Mouse (Mus musculus) frontal cortex, adult 2 months (tissue): Measurements from ENCODE around the gene Riok1. TPM values are rescaled to one million over a fixed set of nuclear protein-coding genes. Genes with fewer than 3 reads are reported as not detected.

Source experiments
- DNase-seq, 2 experiments: peaks; one replicate each; pipeline ENCODE4 v3.0.0; 2022; ENCODE audit warnings: low spot score in 1 of 2; ENCODE audit errors: extremely low spot score in 1 of 2
- polyA plus RNA-seq: library from polyadenylated mRNA; depleted of rRNA; stranded (reverse); fragments of >200 nt; gene quantifications from 2 replicates; pipeline ENCODE4 v1.2.3, GENCODE M21; 2012

The Riok1 gene
- polyA plus RNA-seq, 1 experiment, result 35.7 TPM

DNA sequence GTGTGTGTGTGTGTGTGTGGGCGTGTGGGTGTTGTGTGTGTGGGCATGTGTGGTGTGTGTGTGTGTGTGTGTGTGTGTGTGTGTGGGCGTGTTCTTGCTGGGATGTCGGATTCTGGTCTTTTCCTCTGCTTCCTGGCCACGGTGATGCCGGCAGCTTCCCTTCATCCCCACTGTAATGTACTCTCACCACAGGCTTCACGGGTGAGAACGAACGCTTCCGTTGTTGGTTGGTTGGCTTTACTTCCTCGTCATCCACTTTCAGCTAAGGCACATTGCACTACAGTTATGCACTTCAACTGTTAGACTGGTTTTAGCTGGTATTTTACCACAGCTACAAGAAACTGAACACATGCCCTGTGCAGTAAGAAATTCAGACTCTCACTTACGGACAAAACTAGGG, 25.9 kb downstream of the Riok1 start:
- no peak for DNase-seq

DNA sequence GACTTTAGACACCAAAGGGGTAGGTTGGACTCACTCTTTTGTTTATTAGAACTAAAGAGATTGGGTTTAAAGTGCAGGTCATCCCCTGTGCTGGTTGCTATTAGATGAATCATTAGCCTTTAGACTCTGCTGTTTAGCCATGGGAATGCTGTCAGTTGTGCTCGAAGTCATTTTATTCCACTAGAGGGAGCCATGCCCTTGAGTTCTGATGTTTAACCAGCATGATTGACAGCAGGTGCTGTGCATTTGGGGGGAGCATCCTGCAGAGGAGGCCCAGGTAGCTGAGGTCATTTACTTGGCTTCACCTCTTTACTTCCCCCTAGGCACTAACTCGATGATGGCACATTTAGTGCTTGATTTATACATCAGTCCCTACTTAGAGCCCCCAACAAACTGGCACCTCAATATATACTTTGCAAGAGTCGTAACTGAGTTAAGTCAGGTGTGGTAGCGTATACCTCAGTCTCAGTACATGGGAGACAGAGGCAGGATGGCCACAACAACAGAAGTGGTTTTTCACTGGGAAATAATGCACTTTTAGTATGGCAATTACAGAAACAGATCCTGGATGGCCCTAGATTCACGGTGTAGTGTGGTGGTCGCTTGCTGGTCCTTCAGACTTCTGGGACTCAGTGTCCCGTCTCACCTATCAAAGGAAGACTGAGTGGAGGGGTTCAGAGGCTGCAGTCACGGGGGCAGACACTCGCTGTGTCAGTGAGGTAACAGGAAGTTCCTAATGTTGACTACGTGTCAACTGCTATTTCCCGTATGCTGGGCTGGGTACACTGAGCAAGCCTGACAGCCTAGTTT, 28.3 kb downstream of the Riok1 start:
- peak; percentile 11 to 75 for DNase-seq

DNA sequence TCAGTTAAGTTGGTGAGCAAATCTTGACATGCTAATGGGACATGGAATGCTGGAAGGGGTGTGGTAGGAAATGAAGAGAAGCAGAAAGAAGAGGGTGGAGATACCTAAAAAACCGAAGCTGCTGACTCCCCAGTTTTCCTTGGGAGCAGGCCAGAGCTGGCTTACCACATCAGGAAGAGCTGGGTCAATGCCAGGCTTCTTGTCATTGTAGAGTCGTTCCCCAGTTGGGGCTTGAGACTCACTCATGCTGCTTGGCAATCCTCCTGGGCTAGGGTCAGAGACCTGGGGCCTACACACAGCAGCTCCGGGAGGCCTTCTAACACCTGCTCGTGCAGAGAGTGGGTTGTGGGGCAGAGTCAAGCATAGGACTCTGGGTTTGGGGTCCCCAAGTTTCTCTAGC, 34.1 kb downstream of the Riok1 start:
- DNase-seq, result peak in 1 of 2 experiments; percentile 8

DNA sequence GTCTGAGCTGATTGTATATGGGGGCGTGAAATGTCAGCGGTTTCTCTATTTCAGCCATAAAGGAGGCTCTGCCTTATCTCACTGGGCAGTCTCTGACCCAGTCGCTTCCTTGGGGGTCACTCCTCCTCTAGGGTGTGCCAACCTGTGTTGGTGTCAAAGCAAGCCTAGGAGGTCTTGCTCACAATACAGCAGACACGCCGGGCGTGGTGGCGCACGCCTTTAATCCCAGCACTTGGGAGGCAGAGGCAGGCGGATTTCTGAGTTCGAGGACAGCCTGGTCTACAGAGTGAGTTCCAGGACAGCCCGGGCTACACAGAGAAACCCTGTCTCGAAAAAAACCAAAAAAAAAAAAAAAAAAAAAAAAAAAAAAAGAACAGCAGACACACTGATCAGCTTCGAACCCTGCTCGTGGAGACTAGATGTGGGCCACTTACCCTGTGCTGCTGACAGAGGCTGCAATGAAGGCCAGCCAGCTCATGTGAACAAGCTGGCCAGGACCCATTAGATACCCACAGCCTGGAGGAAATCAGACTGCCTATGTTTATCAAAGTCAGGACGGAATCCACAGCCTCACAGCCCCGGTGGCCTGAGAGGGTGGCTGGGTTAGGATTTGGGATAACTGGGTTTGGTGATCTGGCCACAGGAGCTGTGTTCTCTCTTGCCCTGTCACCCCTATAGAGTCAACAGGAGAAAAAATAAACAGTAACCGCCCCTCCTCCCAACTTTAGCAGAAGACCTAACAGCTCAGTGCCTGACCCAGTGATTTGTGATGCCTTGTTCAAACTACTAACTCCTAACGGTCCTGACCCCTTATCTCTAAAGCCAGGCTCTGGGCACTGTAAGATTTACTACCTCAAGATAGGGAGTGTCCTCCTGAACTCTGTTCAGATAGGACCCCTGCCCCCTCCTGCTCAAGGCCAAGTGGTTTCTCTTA, 36.8 kb downstream of the Riok1 start:
- no peak for DNase-seq

GRCm38 (mm10) chr13:38074404-38074803, 37.6 kb downstream of the Riok1 start:
- no peak for DNase-seq

GRCm38 (mm10) chr13:38077113-38077512, 40.3 kb downstream of the Riok1 start:
- DNase-seq, result no peak

DNA sequence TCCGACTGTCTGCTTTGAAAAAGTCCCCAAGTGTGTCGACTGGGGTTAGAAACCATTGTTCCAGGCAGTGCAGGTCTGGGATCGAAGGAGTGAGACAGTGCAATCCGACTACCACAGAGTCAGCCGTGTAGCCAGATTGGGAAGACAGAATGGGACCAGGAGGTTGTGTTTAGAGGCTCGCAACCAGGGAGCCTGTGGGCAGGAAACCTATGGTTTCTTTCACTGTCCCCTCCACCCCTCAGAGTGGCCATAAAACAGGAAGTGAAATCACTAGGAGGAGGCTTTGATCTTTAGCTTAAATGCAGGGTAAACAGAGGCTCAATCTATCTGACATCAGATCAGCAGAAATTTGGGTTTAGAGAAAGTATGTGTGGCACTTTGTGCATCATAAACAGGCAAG, 42.0 kb downstream of the Riok1 start:
- no peak for DNase-seq

GRCm38 (mm10) chr13:38079366-38079765, 42.6 kb downstream of the Riok1 start:
- DNase-seq, result no peak

GRCm38 (mm10) chr13:38080014-38080413, 43.2 kb downstream of the Riok1 start:
- no peak for DNase-seq

DNA sequence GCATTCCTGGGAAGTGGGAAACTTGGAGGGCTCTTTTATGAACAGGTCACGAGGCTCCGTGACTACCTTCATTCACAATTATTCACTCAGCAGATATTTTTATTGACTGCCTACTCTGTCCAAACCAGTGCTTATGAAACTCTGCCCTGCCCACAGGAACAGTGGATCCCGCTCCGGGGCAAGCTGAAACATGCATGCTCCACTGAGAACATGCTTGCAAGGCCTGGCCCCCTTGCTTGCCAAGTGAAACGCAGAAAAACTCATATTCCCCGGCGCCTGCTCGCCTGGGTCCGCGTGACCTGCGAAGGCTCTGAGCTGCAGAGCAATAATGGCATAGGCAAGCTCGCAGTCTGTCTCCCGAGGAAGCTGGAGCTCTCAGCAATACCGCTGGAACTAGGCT, 43.9 kb downstream of the Riok1 start:
- DNase-seq, result no peak

- DNase-seq, result no peak
Measured at GRCm38 (mm10) chr13:38081161-38081560, 44.4 kb downstream of the Riok1 start.

GRCm38 (mm10) chr13:38086711-38087110, 49.9 kb downstream of the Riok1 start:
- DNase-seq, result no peak

- DNase-seq, result no peak
Measured at GRCm38 (mm10) chr13:38088008-38088407, 51.2 kb downstream of the Riok1 start.

DNA sequence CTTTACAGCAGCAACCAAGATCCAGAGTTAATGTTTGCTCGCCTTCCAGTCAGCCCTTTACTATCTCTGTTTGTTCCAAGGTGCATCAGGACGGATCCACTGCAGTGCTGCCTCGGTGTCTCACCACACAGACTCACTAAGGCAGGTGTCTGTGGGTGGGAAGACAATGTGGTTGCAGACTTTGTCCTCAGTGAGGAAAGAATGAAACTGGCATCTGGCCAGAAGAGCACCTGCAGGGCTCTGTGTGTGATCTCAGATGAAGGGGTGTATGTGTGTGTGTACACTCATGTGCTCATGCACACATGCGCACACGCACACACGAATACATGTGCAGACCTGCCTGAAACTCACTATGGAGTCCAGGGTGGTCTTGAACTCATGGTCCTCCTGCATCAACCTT, 52.7 kb downstream of the Riok1 start:
- DNase-seq, result no peak

DNA sequence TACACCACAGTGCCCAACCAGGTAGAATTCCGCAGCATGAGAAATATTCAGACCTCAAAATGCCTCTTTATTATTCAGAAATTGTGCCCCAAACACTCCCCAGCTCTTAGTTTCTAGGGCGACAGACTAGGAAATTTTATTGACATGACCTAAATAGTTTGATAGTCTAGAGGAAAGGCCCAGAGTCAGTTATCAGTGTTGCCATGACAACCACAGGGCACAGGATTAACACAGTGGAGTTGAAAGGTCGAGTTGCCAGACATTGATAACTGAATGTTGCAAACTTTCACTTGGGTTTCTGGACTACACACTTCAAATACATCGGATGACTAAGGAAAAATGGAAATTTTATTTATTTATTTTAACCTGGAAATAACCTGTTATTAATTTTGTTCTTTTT, 53.1 kb downstream of the Riok1 start:
- no peak for DNase-seq

GRCm38 (mm10) chr13:38096207-38096606, 59.4 kb downstream of the Riok1 start:
- DNase-seq, result no peak

DNA sequence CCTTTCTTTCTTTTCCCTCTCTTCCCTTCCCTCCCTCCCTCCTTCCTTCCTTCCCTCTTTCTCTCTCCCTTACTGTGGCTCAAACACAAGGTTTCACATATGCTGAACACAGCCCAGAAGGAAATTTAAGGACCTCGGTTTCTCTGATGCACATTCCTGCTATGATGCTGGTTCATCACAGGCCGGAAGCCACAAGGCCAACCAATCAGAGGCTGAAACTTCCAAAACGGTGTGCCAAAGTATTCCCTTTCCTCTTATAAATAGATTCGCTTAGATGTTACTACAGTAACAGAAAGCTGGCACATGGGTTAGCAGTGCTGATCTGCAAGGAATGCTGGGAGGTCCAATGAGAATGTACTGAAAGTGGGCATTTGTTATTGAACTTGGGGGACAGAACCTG, 66.6 kb downstream of the Riok1 start:
- DNase-seq, result no peak

GRCm38 (mm10) chr13:38104501-38104900, 67.7 kb downstream of the Riok1 start:
- DNase-seq, result no peak

GRCm38 (mm10) chr13:38109081-38109480, 72.3 kb downstream of the Riok1 start:
- no peak for DNase-seq
